Mouse (Mus musculus): ENCODE data around the gene Tmtc4.

- TF ChIP-seq CTCF (IDR thresholded peaks at IDR 0.05; ENCODE audit: extremely low read depth, insufficient read depth, insufficient read length, insufficient replicate concordance) (no peak), POLR2A (IDR thresholded peaks at IDR 0.05; ENCODE audit: low read depth, low read length) (no peak)
These were observed 78.8 kb downstream of the Tmtc4 start for GRCm38 (mm10) chr14:122905007-122905406.
